Mouse (Mus musculus) liver, embryonic 14.5 days (tissue): ENCODE data around the gene Dmac2.

Source experiments
- CTCF ChIP-seq: IDR thresholded peaks from 2 replicates; pipeline ENCODE4 v1.5.1; 2016; ENCODE audit warnings: antibody characterized with exemption, low read depth, control low read depth
- EP300 ChIP-seq: IDR thresholded peaks from 2 replicates; pipeline ENCODE4 v1.6.1; 2016; ENCODE audit warnings: antibody characterized with exemption, low read depth

DNA sequence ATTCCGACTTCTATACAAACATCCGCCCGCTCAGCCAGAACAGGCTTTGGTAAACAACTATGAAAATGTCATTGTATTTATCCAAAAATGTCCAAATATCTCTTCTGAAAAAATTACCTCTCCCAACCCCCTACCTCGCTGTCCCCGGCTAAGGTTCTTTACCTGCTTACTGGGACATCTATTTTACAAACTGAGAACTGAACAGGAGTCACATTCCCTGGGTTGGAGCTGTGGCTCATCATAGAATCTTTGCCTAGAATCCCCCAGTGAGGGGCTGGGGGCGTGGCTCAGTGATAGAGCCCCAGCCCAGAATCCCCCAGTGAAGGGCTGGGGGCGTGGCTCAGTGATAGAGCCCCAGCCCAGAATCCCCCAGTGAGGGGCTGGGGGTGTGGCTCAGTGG lies 7.7 kb upstream of the Dmac2 start:
- TF ChIP-seq CTCF: no peak
- no peak for TF ChIP-seq EP300
